Mouse (Mus musculus) forebrain, embryonic 16.5 days (tissue): ENCODE measurements around the gene Mrps12. TPM values are rescaled to one million over a fixed set of nuclear protein-coding genes. Genes with fewer than 3 reads are reported as not detected.
"Not testable (repeated sequence)": the region's sequence is repeated elsewhere in the genome, so short reads cannot be mapped to it uniquely, and the experiment has no call there.

ENCODE experiments used
- ATAC-seq: fragments of 200-750 bp; cut with Nextera tagmentation; 2 replicates; pipeline ENCODE4 v1.8.0; 2017; ENCODE audit warnings: mild to moderate bottlenecking, moderate library complexity
- H3K27ac ChIP-seq: fragments of 300-500 bp; sonication (generic); 2 replicates; pipeline ENCODE4 v1.5.1; 2014; ENCODE audit warnings: low read length, control low read depth
- H3K27me3 ChIP-seq: fragments of 300-500 bp; sonication (generic); replicated peaks from 2 replicates; pipeline ENCODE4 v1.6.1; 2014; ENCODE audit warnings: low read length; ENCODE audit not compliant: control insufficient read depth, insufficient read depth
- H3K36me3 ChIP-seq: fragments of 300-500 bp; sonication (generic); 2 replicates; pipeline ENCODE4 v1.6.1; 2014; ENCODE audit not compliant: control insufficient read depth, insufficient read depth
- H3K4me1 ChIP-seq: fragments of 300-500 bp; sonication (generic); replicated peaks from 2 replicates; pipeline ENCODE4 v1.6.1; 2014; ENCODE audit warnings: low read length; ENCODE audit not compliant: control insufficient read depth, insufficient read depth
- H3K4me2 ChIP-seq: fragments of 300-500 bp; sonication (generic); 2 replicates; pipeline ENCODE4 v1.6.1; 2014; ENCODE audit warnings: mild to moderate bottlenecking, low read length, control low read depth
- H3K4me3 ChIP-seq: fragments of 300-500 bp; sonication (generic); replicated peaks from 2 replicates; pipeline ENCODE4 v1.5.1; 2014; ENCODE audit warnings: mild to moderate bottlenecking, low read length, control low read depth
- H3K9ac ChIP-seq: fragments of 300-500 bp; sonication (generic); replicated peaks from 2 replicates; pipeline ENCODE4 v1.6.1; 2014; ENCODE audit warnings: low read depth, low read length, control low read depth
- H3K9me3 ChIP-seq: fragments of 300-500 bp; sonication (generic); 2 replicates; pipeline ENCODE4 v1.6.1; 2016; ENCODE audit warnings: low read length; ENCODE audit not compliant: control insufficient read depth
- WGBS: fragments of 180-500 bp; shearing (Covaris S2); extraction: QIAGEN DNeasy Blood & Tissue Kit; methylation state at CpG from one replicate; pipeline ENCODE4 v1.1.7; 2014; 5-methylcytosine and 5-hydroxymethylcytosine counted together
- polyA plus RNA-seq: library from polyadenylated mRNA; unstranded; fragments of >200 nt; fragmentation: Nextera tagmentation; extraction: Ambion mirVana; gene quantifications from 2 replicates; pipeline ENCODE4 v1.2.1, GENCODE M21; 2015

Mrps12 gene
- polyA plus RNA-seq, 1 experiment from 2014 or later = 105 TPM

GRCm38 (mm10) chr7:28701306-28701705 is 40.3 kb downstream of the Mrps12 start:
- H3K27ac ChIP-seq, H3K4me2 ChIP-seq, H3K27me3 ChIP-seq, H3K4me3 ChIP-seq, H3K36me3 ChIP-seq, H3K9ac ChIP-seq, H3K9me3 ChIP-seq, ATAC-seq, H3K4me1 ChIP-seq: not testable (repeated sequence)
- WGBS = 95% methylated on average over 12 of the region's 12 CpGs

GRCm38 (mm10) chr7:28700269-28700668 is 41.4 kb downstream of the Mrps12 start:
- H3K27ac ChIP-seq = no peak overlapping the region
- ATAC-seq = no peak
- H3K4me3 ChIP-seq = no peak overlapping the region
- H3K27me3 ChIP-seq = no peaks in the 10 kb centered on the region
- WGBS = 93% methylated on average over 4 of the region's 4 CpGs
- H3K4me2 ChIP-seq = no peak overlapping the region
- H3K36me3 ChIP-seq = no peaks in the 10 kb centered on the region
- no peak overlapping the region for H3K9ac ChIP-seq
- H3K4me1 ChIP-seq = no peaks in the 10 kb centered on the region
- H3K9me3 ChIP-seq = no peaks in the 10 kb centered on the region

GRCm38 (mm10) chr7:28697277-28697676 is 44.3 kb downstream of the Mrps12 start:
- Histone ChIP-seq H3K4me2 (no peak overlapping the region), H3K36me3 (no peaks in the 10 kb centered on the region), H3K9ac (no peak overlapping the region), H3K27ac (no peak overlapping the region), H3K4me1 (peaks cover 13% of the 10 kb centered on the region; the same call in 1 of the 2 replicates), H3K27me3 (peaks cover 3% of the 10 kb centered on the region; the same call in 1 of the 2 replicates), H3K4me3 (no peak overlapping the region), H3K9me3 (no peaks in the 10 kb centered on the region)
- no peak for ATAC-seq
- WGBS = 94% methylated on average over 11 of the region's 11 CpGs

GRCm38 (mm10) chr7:28694966-28695511 is 46.6 kb downstream of the Mrps12 start:
- H3K9me3 ChIP-seq = no peaks in the 10 kb centered on the region
- H3K4me3 ChIP-seq = no peak overlapping the region
- H3K27me3 ChIP-seq = peaks cover 3% of the 10 kb centered on the region; the same call in 1 of the 2 replicates
- peaks cover 13% of the 10 kb centered on the region; the same call in 1 of the 2 replicates for H3K4me1 ChIP-seq
- no peak overlapping the region for H3K4me2 ChIP-seq
- no peak for ATAC-seq
- H3K9ac ChIP-seq = no peak overlapping the region
- 49% methylated on average over 8 of the region's 8 CpGs for whole genome bisulfite sequencing
- no peaks in the 10 kb centered on the region for H3K36me3 ChIP-seq
- no peak overlapping the region for H3K27ac ChIP-seq

GRCm38 (mm10) chr7:28694423-28694822 is 47.2 kb downstream of the Mrps12 start:
- ATAC-seq = no peak
- Histone ChIP-seq H3K27me3 (peaks cover 3% of the 10 kb centered on the region; the same call in 1 of the 2 replicates), H3K4me1 (peaks cover 13% of the 10 kb centered on the region; the same call in 1 of the 2 replicates), H3K9me3 (no peaks in the 10 kb centered on the region), H3K4me2 (peak overlapping the region; percentile 77; the same call in 1 of the 2 replicates), H3K4me3 (no peak overlapping the region), H3K9ac (no peak overlapping the region), H3K36me3 (no peaks in the 10 kb centered on the region), H3K27ac (no peak overlapping the region)
- 5% methylated on average over 14 of the region's 14 CpGs for WGBS

- Histone ChIP-seq H3K9ac (peak overlapping the region; percentile 67), H3K4me3 (peak overlapping the region; percentile 53), H3K4me2 (peak overlapping the region; percentile 77), H3K27ac (no peak overlapping the region), H3K9me3 (no peaks in the 10 kb centered on the region), H3K36me3 (no peaks in the 10 kb centered on the region), H3K27me3 (peaks cover 3% of the 10 kb centered on the region; the same call in 1 of the 2 replicates), H3K4me1 (peaks cover 13% of the 10 kb centered on the region; the same call in 1 of the 2 replicates)
- peak; percentile 80 for ATAC-seq
- WGBS = under 1% methylated on average over 38 of the region's 38 CpGs
Observed at GRCm38 (mm10) chr7:28693321-28693966, 48.2 kb downstream of the Mrps12 start.

GRCm38 (mm10) chr7:28692545-28693320 is 48.9 kb downstream of the Mrps12 start, which contains the start of gene Fbxo27:
Fbxo27 (plus strand) TSS chr7:28692849.
- Histone ChIP-seq H3K4me3 (peak within 1 kb of the TSS; percentile 53), H3K9ac (peak within 1 kb of the TSS; percentile 67), H3K4me2 (peak within 1 kb of the TSS; percentile 77), H3K9me3 (no peaks in the 10 kb centered on the region), H3K27ac (no peak within 1 kb of the TSS), H3K4me1 (peaks cover 13% of the 10 kb centered on the region; the same call in 1 of the 2 replicates), H3K36me3 (no peaks in the 10 kb centered on the region), H3K27me3 (peaks cover 3% of the 10 kb centered on the region; the same call in 1 of the 2 replicates)
- WGBS = 14% methylated on average over 30 of the region's 30 CpGs
- ATAC-seq = peak; percentile 66

- H3K9ac ChIP-seq = no peak overlapping the region
- 76% methylated on average over 7 of the region's 7 CpGs for WGBS
- no peak overlapping the region for H3K27ac ChIP-seq
- ATAC-seq = no peak
- peaks cover 13% of the 10 kb centered on the region; the same call in 1 of the 2 replicates for H3K4me1 ChIP-seq
- no peaks in the 10 kb centered on the region for H3K36me3 ChIP-seq
- H3K4me2 ChIP-seq = no peak overlapping the region
- H3K9me3 ChIP-seq = no peaks in the 10 kb centered on the region
- no peak overlapping the region for H3K4me3 ChIP-seq
- peaks cover 3% of the 10 kb centered on the region; the same call in 1 of the 2 replicates for H3K27me3 ChIP-seq
Observed at GRCm38 (mm10) chr7:28691075-28691474, 50.5 kb downstream of the Mrps12 start.
